Mouse (Mus musculus) erythroid progenitor cell, adult 5-6 weeks (primary cell): ENCODE results near the gene Trabd2b. TPM values are rescaled to one million over a fixed set of nuclear protein-coding genes. Genes with fewer than 3 reads are reported as not detected.

ENCODE experiments used
- ATAC-seq: replicated peaks from 2 replicates; pipeline ENCODE4 v1.8.0; 2016; ENCODE audit warnings: moderate number of reproducible peaks, mild to moderate bottlenecking, moderate TSS enrichment, inconsistent platforms; ENCODE audit not compliant: poor library complexity, low FRiP score, severe bottlenecking
- total RNA-seq, 2 experiments: library from RNA; stranded (forward) in 1 of 2; stranded (reverse) in 1 of 2; fragments of 150-400 nt in 1 of 2; fragments of 186-747, 209-891 nt in 1 of 2; gene quantifications; 2 replicates each; pipeline versions ENCODE4 v1.2.3 to v1.2.4; 2015 to 2017; ENCODE audit warnings: low replicate concordance in 2 of 2

The Trabd2b gene
- total RNA-seq (2015; ENCODE audit: low replicate concordance), result not detected in 2 replicates
- not detected in 2 replicates for total RNA-seq (2017; ENCODE audit: low replicate concordance)

DNA sequence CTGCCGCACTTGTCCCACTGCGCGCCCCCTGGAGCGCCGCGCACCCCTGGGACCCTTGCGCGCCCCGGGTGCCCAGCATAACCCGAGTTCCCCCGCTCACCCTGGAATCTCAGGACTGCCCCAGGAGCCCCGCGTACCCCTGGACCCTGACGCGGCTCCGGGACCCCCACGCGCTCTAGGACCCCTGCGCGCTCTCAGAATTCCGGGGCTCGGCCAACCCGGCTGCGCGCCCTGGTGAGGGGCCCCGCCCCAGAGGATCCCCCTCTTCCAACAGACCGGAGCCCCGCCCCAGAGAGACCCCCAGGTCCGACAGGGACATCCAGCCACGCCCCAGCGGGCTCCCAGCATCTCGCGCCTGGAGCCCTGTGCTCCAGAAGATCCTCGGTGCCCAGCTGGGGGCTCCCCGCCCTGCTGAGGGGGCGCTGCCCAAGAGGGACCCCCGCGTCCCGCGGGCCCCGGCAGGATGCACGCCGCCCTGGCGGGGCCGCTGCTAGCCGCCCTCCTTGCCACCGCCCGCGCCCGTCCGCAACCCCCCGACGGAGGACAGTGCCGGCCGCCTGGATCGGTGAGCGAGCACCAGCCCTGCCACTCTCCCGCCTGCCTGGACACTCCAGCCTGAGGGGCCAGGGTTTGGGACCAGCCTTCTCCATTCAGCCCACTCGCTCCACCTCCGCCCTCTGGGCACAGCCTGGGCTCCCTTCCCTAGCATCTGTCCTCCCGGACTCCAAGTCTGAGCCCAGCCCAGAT is at the start of gene Trabd2b:
Trabd2b (plus strand) TSS at position 370 of the 747 bp plus-strand sequence.
- no peak for ATAC-seq

DNA sequence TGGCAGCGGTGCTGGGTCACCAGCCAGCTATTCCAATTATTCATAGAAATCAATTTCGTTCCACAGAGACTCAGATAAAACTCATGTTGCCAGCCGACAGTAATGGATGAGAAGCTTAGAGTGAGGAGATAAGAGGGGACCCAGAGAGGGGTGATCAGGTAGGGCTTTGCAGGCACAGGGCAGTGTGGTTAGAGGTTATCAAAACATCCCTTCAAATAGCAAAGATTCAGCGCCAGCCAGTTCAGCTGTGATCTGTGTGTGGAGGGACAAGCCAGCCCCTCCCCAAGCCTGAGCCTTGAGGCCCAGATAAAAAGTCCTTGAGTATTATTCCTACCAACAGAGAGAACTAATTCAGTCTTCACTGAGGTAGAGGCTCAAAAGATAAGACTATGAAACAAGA is 49.1 kb upstream of the Trabd2b start:
- ATAC-seq, result no peak

DNA sequence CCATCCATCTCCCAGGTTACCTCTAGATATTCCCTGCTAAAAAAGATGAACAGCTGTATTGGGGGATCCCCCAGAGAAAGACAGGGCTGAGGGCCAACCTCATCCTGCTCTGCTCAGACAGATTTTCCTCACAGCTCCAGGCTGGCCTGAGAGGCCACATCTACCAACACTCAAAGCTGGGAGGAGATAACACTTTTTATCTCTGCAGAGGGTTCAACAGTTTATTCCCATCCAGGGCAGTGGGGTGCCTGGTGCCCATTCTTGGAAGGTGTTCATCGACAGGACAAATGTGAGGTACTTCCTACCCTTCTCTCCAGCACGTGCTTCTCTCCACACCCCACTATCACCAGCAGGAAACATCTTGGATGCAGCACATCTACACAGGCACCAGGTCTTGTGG is 47.6 kb upstream of the Trabd2b start:
- no peak for ATAC-seq

DNA sequence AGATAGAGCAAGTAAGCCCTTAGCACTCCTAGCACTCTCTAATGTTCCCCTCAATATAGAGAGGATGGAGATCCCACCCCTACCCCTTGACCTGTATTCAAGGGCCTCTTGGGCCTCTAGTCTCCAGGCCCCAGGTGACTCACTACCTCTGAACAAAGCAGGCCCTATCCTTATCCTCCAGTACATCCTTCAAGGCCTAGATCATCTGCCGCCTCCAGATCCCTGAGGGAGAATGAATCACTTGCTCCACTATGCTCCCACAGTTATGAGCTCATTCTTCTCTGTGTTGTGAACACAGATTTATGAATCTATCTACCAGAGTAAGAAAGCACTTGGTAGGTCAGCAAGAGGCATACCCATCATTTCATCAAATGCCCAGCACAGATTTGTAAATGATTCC is 46.7 kb upstream of the Trabd2b start:
- ATAC-seq, result no peak

DNA sequence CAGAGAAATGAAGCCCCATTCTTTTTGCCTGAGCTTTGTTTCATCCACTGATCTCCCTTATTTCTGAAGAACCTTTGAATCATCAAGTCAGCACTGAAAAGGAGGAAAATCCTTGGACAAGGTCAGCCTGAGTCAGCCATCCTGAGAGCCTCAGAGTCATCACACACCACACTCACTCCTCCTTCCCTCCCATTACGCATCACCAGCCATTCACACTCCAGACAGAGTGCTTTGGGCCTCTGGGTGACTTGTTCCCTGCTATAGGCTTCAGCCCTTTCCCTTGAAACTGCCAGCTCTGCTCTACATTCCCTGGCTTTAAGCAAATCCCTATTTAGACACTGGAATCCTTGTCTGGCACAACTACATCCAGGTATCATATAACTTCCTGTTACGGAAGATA is 45.2 kb upstream of the Trabd2b start:
- ATAC-seq, result no peak

DNA sequence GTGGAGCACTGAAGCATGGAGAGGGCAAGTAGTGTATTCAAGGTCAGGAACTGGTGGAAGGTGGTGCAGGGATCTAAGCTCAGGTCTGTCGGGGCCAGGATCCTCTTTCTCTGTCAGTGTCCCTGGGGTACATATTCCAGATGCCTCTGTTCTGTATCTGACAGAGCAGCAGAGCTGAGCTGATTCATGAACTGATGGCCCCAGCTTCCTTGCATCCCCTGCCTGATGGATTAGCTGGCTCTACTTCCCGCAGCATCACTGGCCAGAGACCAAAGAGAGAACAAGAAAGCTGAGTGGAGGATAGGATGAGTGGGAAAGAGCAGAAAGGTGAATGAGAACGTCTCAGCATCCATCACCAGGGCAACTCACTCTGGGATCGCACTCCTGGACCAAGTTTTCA is 41.5 kb upstream of the Trabd2b start:
- no peak for ATAC-seq

DNA sequence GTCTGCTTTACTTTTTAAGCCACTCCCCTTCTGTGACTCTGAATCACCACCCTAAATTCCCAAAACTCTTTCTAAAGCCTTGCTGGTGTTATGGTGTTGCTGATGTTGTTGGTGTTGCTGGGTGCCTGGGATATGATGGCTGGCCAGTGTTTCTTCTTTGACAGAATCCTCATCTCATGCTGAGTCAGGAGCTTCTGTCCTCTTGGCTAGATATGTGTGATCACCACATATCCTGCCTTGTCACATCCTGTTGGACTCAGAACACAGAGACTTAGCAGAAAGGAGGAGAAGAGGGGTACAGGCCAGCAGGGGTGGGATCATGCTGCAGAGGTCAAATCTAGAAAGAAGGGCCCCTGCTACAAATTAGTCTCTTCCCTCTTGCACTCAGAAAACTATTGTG is 40.9 kb upstream of the Trabd2b start:
- no peak for ATAC-seq

DNA sequence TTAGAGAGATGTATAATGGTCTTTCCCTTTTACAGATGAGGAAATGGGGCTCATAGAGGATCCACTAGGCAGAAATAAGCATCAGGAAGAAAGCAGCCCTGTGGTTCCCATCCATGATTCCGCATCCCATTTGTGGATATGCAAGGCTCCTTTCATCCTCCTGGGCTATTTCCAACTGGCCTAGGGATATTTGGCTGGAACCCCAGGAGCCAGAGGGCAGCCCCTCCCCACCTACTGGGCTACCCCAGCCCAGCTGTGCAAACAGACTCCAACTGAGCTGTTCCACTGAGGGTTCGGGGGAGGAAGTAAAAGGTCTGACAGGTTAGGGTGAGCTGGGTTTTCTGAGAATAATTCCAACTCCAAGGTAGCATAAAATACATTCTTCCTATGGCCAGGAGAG is 39.5 kb upstream of the Trabd2b start:
- ATAC-seq, result no peak

DNA sequence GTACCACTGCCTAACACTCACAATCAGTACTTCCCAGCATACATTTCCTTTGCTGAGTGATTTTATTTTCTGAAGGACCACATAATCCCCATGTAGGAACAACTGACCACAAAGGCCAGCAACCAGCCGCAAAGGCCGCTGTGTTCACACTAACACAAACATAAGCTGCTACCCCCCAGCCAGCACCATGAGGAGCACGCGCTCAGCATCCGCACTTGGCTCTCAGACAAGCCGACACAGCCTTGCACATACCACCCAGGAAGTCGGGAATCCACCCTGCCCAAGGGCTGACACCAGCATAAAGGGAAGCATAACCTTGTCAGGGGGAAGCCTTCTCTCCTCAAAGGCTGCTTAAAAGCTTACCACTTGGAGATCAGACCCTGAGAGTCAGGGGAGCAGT is 38.7 kb upstream of the Trabd2b start:
- ATAC-seq, result no peak

DNA sequence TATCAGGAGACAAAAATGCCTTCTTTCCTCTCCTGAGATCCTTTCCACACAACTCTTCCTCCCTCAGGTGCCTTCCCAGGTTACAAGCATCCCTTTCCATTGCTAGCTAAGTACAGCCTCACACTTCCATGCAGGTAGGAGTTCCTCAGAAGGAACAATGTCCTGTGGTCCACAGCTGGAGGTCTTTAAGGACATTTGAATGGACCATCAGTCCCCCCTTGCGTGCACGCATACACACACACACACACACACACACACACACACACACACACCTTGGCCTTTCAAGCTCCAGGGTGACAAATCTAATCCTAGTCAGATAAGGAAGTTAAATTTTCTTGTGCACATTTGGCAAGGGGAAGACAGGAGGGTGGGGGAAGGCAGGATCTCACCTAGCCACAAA is 36.9 kb upstream of the Trabd2b start:
- no peak for ATAC-seq

DNA sequence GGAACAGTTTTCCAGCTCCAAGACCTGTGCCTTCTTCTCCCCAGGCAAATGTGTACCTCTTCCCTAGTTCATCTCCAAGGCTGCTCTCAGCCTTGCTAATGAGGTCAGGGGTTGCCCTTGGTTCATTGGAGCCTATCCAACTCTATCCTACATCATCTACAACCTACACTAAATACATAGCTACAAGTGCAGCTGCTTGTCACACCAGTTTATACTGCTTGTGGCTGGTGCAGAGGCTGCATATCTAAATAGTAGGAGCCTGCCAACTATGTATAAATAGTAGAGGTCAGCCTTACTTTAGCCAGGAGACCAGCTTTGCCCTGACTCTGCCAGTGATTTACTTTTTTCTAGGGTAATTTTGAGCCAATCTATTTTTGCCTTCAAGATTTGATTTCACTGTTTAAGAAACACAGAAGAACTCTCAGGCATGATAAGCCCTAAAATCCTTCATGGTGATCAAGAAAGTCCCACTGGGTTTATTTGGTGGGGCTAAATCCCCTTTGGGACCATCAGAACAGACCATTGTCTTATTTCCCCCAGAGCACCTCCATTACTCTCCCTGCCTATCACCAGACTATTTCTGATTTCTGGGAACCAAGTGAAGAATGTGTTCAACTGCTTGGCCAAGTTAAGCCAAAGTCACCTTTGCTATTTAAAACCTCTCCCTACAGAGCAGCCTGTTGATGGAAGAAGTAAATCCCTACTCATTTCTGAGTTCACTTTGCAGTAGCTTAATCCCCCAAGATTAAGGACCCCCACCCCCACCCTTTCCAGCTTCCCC is 35.4 kb upstream of the Trabd2b start:
- ATAC-seq, result no peak

DNA sequence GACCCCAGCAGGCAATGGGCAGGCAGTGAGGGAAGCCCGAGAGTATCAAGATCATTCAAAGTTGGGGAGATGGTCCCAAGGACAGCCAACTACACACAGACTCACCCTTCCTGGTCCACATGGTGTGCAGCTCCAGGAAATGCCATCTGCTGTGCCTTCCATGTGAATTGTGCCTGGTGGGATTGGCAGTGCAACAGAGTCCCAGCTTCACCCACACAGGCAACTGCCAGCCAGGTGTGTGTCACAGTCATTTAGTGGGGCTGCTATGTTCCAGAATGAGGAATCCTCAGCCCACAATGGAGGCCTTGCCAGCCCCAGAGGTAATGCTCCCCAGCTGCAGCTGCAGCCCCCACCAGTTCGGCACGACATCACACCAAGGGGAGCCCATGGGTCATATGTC is 33.8 kb upstream of the Trabd2b start:
- no peak for ATAC-seq

DNA sequence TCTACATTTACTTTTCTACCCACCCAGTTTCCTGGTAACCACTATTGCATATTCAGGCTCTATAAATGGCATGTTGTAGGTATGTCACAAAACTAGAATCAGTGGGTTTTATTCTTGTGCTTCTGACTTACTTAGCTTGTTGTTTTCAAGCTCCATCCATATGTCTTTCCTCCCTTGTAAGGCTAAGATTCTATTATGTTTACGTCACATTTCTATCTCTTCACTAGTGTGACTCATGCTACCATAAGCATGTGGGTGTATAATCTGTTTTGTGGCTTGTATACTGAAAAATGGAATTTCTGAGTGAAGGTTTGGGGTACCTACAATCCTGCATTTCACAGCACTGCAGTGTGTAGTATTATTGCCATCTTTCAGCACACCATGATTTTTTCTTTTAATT is 32.2 kb upstream of the Trabd2b start:
- ATAC-seq, result no peak

DNA sequence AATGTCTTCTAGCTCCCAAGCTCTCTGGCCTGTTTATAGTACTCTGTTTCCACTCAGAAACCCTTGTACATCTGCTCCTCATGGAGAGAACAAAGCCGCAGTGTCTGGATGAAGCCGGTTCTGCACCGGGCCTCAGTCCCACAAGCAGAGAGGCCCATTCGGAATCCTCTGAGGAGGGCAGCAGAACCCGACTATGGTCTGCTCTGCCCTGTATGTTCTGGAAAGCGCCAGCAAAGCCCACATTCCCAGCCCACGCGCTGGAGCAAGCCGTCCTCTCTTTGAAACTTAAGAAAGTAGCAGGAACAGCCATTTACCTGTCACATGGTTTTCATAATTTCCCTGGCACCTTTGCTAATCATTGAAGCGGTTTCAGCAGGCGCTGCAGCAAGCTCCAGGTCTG is 29.0 kb upstream of the Trabd2b start:
- ATAC-seq, result no peak

DNA sequence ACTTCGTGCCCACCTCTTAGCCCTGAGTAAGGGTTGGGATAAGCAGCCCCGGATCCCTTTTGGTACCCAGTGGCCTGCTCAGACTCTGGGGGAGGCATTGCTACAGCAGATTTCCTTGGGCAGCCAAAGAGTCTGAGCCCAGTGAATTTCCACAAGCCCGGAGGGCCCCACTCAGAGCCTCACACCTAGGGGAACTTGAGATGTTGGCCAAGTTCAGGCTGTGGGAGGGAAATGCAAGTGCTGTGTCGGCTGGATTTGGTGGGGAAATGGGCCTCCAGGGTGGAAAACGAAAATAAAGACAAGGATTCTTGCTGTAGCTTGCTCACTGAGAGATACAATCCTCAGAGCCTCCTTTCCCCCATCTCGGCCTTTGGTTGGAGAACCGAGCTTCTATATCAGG is 28.0 kb upstream of the Trabd2b start:
- no peak for ATAC-seq

DNA sequence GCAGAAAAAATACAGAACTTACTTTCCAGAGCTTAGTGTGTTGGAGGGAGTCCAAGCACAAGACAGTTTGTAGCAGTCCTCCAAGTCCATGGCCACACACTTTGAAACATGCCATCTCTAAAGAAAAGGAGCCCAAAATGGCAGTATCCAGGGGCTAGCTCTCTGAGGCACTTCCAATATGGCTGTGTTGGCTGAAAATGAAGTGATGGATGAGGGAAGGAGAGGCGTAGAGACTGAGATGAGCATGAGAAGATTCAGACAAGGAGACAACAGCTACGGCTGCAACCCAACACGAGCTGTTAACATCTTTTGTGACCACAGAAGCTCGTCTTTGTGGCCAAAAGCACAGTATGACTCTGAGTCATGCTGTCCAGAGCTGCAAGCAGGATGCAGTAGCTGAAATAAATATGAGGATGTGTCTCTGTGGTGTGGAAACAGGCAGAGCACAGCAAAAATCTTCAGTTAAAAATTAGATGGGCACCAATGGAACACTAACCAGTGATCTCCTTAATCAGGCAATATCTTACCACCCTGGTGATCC is 27.0 kb upstream of the Trabd2b start:
- no peak for ATAC-seq

DNA sequence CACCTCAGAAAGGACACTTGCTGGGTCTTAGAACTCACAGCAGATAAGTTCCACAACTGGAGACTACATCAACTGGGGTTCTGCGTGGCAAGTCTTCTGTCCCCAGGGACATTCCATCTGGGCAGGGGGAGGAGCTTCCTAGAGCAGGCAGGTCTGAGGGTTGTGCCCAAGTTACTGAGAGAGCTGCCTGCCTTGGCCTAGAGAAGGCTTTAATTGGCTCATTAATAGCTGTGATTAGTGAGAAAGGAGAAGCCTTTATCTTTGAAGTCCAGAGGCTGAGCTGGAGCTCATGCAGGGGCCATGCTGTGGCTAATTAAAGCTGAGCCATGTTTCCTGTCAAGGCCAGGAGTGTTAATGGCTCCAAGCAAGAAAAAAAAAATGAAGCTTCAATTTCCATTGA is 23.9 kb upstream of the Trabd2b start:
- no peak for ATAC-seq

DNA sequence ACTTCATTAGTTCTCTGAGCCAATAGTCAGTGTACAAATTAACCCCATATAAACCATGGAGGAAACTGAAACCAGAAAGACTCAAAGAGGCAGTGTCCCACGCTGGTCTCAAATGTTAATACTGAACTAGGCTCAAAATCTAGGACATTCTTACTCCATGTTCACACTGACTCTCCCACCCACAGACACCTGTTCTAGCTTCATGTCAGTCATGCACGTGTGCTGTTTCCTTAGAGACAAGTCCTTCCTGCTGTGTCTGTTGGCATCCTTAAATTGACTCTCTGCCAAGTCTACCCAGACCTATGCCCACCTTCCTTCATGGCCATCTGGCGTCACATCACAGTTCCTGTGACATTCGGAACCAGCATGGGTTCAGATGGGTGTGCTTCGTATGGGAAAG is 21.3 kb upstream of the Trabd2b start:
- ATAC-seq, result no peak

DNA sequence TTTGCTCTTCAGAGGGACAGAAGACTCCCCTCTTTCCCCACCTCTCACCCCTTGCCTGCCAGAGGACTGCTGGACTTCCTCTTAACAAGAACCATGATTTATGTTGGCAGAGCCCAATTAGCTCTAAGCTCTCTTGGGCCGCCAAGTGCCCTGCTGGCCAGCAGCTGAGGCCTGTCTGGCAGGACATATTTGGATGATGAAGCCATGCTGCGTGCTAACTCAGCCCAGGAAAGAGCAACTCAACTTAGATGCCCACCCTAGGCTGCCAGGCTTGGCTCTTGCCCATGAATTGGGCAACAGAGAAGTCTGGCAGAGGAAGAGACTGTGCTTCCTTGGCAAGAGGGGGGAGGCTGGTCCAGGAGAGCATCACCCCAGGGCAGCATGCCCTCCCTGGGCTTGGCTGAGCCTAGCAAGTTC is 20.1 kb upstream of the Trabd2b start:
- ATAC-seq, result no peak

DNA sequence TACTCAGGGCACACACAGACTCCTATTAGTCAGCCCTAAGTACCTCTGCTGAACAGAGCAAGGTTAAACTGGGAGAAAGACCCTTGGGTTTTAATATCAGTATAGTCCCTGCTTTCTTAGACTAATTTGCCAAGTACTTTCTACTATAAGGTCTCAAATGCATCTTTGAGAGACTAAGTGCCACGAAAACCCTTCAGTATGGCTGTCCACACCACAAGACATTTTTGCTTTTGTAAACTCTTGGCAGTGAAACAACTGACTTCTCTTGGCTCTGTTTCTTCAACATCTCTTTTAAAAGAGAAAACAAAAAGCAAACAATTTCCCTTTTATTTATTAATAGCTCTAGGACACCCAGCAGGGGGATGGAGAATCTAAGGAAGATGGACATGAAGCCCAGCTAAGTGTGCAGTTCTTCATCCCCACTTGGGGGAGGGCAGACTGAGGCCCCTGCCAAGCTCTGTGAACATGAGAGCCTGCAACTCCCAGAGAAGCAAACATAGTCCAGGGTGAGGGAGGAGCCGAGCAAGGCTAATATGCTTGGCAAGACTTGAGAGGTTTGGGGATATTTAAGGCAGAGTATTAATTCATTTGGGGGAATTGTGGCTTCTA is 18.9 kb upstream of the Trabd2b start:
- ATAC-seq, result no peak

DNA sequence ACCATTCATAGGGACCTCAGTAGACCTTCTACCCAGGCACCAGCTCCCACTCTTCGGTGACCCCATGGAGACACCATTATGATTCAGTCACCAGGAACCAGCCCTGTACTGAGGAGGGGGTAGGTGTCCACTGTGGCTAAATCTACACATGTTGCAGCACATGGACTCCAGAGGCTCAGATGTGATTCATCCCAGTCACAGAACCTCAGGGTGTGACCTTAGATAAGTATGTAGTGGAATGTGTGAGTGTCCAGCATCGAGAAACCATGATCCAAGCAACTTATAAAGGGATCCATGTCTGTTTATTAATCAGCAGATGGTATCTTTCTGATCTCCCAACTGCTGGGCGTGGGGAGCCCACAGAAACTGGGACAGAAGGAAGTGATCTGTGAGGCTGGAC is 18.2 kb upstream of the Trabd2b start:
- ATAC-seq, result no peak
